Mouse (Mus musculus) liver, adult 2 months (tissue): ENCODE results near the gene Rims1.

Experiments
- CTCF ChIP-seq: fragments of 200-500 bp; IDR thresholded peaks from 2 replicates; pipeline ENCODE4 v1.5.1; 2011; ENCODE audit warnings: low read depth, low read length, control low read depth
- POLR2A ChIP-seq: fragments of 200-500 bp; IDR thresholded peaks from 2 replicates; pipeline ENCODE4 v1.6.1; 2011; ENCODE audit warnings: low read length, control low read depth; ENCODE audit not compliant: insufficient read depth; ENCODE audit errors: extremely low read depth

DNA sequence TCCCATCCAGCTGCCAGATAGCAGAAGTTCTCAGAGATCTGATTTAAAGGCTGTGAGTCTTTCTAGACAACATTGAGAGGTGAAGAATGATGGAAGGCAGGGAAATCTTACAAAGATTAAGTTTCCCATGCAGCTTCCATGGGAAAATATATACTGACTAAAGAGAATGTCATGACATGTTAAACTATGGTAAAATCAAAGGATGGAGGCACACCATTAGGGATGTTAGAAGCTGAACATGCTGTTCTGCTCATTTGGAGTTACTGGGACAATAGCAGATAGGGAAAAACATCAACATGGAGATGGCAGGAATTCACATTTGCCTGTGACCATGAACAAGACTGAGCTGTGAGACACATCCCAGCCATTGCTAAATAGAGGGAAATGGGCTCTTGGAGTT is 552.9 kb downstream of the Rims1 start:
- TF ChIP-seq POLR2A (no peak), CTCF (no peak)
